Mouse (Mus musculus) cerebellum, adult 2 months (tissue): Measurements from ENCODE around the gene Spock1.

Experiments
- CTCF ChIP-seq: fragments of 200-500 bp; IDR thresholded peaks from 2 replicates; pipeline ENCODE4 v1.5.1; 2011; ENCODE audit warnings: low read depth, mild to moderate bottlenecking, control low read depth, low read length, moderate library complexity, borderline replicate concordance; ENCODE audit not compliant: insufficient read depth
- POLR2A ChIP-seq: fragments of 200-500 bp; IDR thresholded peaks from 2 replicates; pipeline ENCODE4 v1.6.1; 2011; ENCODE audit warnings: low read length, control low read depth, borderline replicate concordance; ENCODE audit not compliant: insufficient read depth

GRCm38 (mm10) chr13:57798633-57799032 lies 109.5 kb downstream of the Spock1 start:
- TF ChIP-seq POLR2A (no peak), CTCF (no peak)
